Comparison of ENCODE assay signal across 11 mouse cellular contexts in genomic region chr4:52152565-52153164, GRCm38 (mm10).
DNase-seq lines count a peak whose midpoint lies in the region; ATAC-seq and TF ChIP-seq lines count a peak whose summit lies in the region.
"Had no signal": no experiment of that assay in that cellular context is flagged by ENCODE, and none has a peak within 500 bp of the region (broad histone marks: within the 10 kb centered on the region; RNA-seq: fewer than 3 reads in every experiment).

No protein-coding gene starts in this region.

- intact Hi-C loops in left cerebral cortex, postnatal 14 days (cut with DNase I), result loop anchor here (10.0 kb wide), 1 partner anchor 572 kb away; no protein-coding TSS in a partner anchor

- no peak overlapping the region for H3K9ac ChIP-seq in kidney, postnatal 0 days (ENCODE audit: low read depth, low read length)
- no peak overlapping the region for H3K9ac ChIP-seq in forebrain, embryonic 15.5 days (replicated peaks)
- H3K9ac ChIP-seq: hindbrain, embryonic 13.5 days; liver, embryonic 12.5 days had no signal

- no peaks in the 10 kb centered on the region for H3K9me3 ChIP-seq in kidney, postnatal 0 days (replicated peaks; ENCODE audit: low read length)
- no peaks in the 10 kb centered on the region for H3K9me3 ChIP-seq in forebrain, embryonic 15.5 days
- H3K9me3 ChIP-seq: hindbrain, embryonic 13.5 days; liver, embryonic 12.5 days had no signal

- no peaks in the 10 kb centered on the region for H3K79me3 ChIP-seq in C2C12 (ENCODE audit: low read depth)

- DNase-seq in embryo, embryonic 10 days (ENCODE audit: low spot score), result peak; percentile 23
- no peak for DNase-seq in embryo, embryonic 9.5 days (ENCODE audit: extremely low spot score)
- DNase-seq in kidney, postnatal 0 days (ENCODE audit: low spot score), result no peak
- no peak for DNase-seq in kidney, adult 18-20 months
- DNase-seq in left cerebral cortex, postnatal 14 days (ENCODE audit: low spot score in 2 of 2), result peak; percentile 19 to 20
- DNase-seq in MN1 (ENCODE audit: low spot score), result no peak
- DNase-seq: cerebellum, adult 11 months had no signal

- TF ChIP-seq CTCF in kidney, postnatal 0 days (IDR thresholded peaks at IDR 0.05; ENCODE audit: low read depth), result peak; percentile 45; the same call in 1 of the 2 replicates
- no peak for TF ChIP-seq CTCF in C2C12 (IDR thresholded peaks at IDR 0.05; ENCODE audit: control insufficient read depth, insufficient read depth, insufficient read length)

- no peaks in the 10 kb centered on the region for H3K27me3 ChIP-seq in kidney, postnatal 0 days (ENCODE audit: insufficient read depth, low read length)
- H3K27me3 ChIP-seq in C2C12 (ENCODE audit: control insufficient read depth, insufficient read depth, insufficient read length), result no peaks in the 10 kb centered on the region
- no peaks in the 10 kb centered on the region for H3K27me3 ChIP-seq in forebrain, embryonic 15.5 days
- H3K27me3 ChIP-seq: hindbrain, embryonic 13.5 days; liver, embryonic 12.5 days had no signal

- no peak overlapping the region for H3K27ac ChIP-seq in kidney, postnatal 0 days
- no peak overlapping the region for H3K27ac ChIP-seq in forebrain, embryonic 15.5 days (replicated peaks)
- H3K27ac ChIP-seq: hindbrain, embryonic 13.5 days; liver, embryonic 12.5 days had no signal

- H3K4me3 ChIP-seq in kidney, postnatal 0 days (replicated peaks; ENCODE audit: low read depth, low read length), result no peak overlapping the region
- H3K4me3 ChIP-seq in C2C12 (ENCODE audit: insufficient read depth, poor library complexity, severe bottlenecking), result no peak overlapping the region
- no peak overlapping the region for H3K4me3 ChIP-seq in forebrain, embryonic 15.5 days
- H3K4me3 ChIP-seq: hindbrain, embryonic 13.5 days; liver, embryonic 12.5 days had no signal

- WGBS in kidney, postnatal 0 days, result 66% methylated on average over 6 of the region's 6 CpGs
- WGBS in forebrain, embryonic 15.5 days, result 74% methylated on average over 6 of the region's 6 CpGs

- H3ac ChIP-seq in C2C12 (ENCODE audit: control insufficient read depth, insufficient read length, low read depth), result no peak overlapping the region

- no peak overlapping the region for H3K4me2 ChIP-seq in kidney, postnatal 0 days (ENCODE audit: low read length)
- no peak overlapping the region for H3K4me2 ChIP-seq in forebrain, embryonic 15.5 days (replicated peaks)
- H3K4me2 ChIP-seq: hindbrain, embryonic 13.5 days; liver, embryonic 12.5 days had no signal

- H3K36me3 ChIP-seq in kidney, postnatal 0 days (ENCODE audit: insufficient read depth, low read length), result no peaks in the 10 kb centered on the region
- H3K36me3 ChIP-seq in C2C12 (ENCODE audit: control insufficient read depth, insufficient read depth), result no peaks in the 10 kb centered on the region
- H3K36me3 ChIP-seq in forebrain, embryonic 15.5 days, result no peaks in the 10 kb centered on the region
- H3K36me3 ChIP-seq: hindbrain, embryonic 13.5 days; liver, embryonic 12.5 days had no signal

- H3K4me1 ChIP-seq in kidney, postnatal 0 days (replicated peaks; ENCODE audit: insufficient read depth, low read length), result no peaks in the 10 kb centered on the region
- no peaks in the 10 kb centered on the region for H3K4me1 ChIP-seq in forebrain, embryonic 15.5 days
- H3K4me1 ChIP-seq: hindbrain, embryonic 13.5 days; liver, embryonic 12.5 days had no signal

- no peaks in the 10 kb centered on the region for H3K79me2 ChIP-seq in C2C12 (ENCODE audit: control insufficient read depth, insufficient read depth)

- ATAC-seq in kidney, postnatal 0 days (replicated peaks; ENCODE audit: low FRiP score, low read depth), result no peak
- no peak for ATAC-seq in forebrain, embryonic 15.5 days (replicated peaks)
- ATAC-seq: liver, embryonic 12.5 days had no signal

TF ChIP-seq in C2C12, 6 proteins besides CTCF, POLR2A, EP300 and RAD21:
- TF ChIP-seq USF1 (IDR thresholded peaks at IDR 0.05; ENCODE audit: low read depth) (no peak), MAX (IDR thresholded peaks at IDR 0.05) (no peak), MYOD1 (IDR thresholded peaks at IDR 0.05; ENCODE audit: control insufficient read depth, insufficient read length, low read depth) (peak; percentile 15)

Comparison
In these comparisons a context has a peak if more than half of its experiments do, and no peak if none do; other contexts are left out.
1. DNase-seq: peak in embryo, embryonic 10 days (single experiment) and left cerebral cortex, postnatal 14 days (2 of 2); none in embryo, embryonic 9.5 days (single experiment), kidney, postnatal 0 days (single experiment), kidney, adult 18-20 months (single experiment) and MN1 (single experiment).